Mouse (Mus musculus): ENCODE results near the gene Tnfsf9.

GRCm38 (mm10) chr17:57063031-57063430 is 42.1 kb upstream of the Tnfsf9 start:
- TF ChIP-seq CTCF (conservative IDR thresholded peaks at IDR 0.05; ENCODE audit: low read length) (no peak), NANOG (IDR thresholded peaks at IDR 0.05; ENCODE audit: borderline replicate concordance, low read length) (no peak)
